Mouse (Mus musculus) adipocyte (in vitro differentiated cells): ENCODE measurements around the gene A230050P20Rik.
A peak's percentile ranks its signal among the peaks of the same experiment; 100 is the strongest.

Source experiments
- DNase-seq: peaks from one replicate; pipeline ENCODE4 v3.0.0-alpha.2; 2016; ENCODE audit warnings: low spot score

A230050P20Rik gene

DNA sequence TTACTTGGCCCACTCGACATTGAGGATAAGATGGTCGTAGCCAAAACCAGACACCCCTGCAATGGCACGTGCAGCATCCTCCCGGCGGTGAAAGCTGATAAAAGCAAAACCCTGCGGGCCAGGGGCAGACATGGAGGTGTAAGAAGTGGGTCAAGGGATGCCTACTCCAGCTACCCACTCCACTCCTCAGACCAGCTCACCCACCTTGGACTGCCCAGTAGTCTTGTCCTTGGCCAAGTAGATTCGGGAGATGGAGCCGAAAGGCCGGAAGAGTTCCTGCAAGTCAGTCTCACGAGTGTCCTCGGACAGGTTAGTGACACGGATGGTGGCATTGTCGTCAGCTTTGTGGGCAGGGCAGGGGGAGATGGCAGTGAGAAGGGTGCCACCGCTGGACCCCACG lies 26.2 kb downstream of the A230050P20Rik start:
- no peak for DNase-seq

- DNase-seq, result no peak
Observed at GRCm38 (mm10) chr9:20895382-20895781, 26.9 kb downstream of the A230050P20Rik start.

- no peak for DNase-seq
Observed at GRCm38 (mm10) chr9:20897736-20898510, 29.5 kb downstream of the A230050P20Rik start.

DNA sequence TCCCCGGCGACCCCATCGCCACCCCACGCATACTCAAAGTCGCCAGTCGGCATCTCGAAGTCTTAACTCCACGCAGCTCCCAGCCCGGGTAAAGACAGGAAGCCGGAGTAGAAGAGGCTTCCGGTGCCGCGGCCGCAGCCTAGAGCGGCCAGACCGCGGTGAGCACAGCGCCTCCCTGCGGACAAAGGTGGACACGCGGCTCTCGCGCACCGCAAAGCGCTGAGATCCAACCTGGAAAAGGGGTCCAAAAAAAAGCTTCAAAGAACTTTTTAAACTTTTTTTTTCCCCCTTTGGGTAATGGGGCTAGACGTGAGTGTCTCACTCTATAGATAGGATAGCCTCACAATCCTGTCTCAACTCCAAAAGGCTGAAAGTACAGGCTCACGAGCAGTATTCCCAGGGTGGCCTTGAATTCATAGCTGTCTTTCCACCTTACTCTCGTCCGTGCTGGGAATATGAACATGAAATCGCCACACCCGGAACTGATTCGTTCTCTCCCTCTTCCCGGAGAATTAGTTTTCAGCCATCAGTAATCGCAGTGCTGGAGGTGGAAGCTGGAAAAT lies 30.1 kb downstream of the A230050P20Rik start, which contains the start of gene Eif3g:
TSS of gene Eif3g (minus strand) at position 113 of the 563 bp plus-strand sequence.
- DNase-seq, result peak; percentile 83

GRCm38 (mm10) chr9:20901466-20902173 lies 33.2 kb downstream of the A230050P20Rik start:
- DNase-seq, result peak; percentile 69

DNA sequence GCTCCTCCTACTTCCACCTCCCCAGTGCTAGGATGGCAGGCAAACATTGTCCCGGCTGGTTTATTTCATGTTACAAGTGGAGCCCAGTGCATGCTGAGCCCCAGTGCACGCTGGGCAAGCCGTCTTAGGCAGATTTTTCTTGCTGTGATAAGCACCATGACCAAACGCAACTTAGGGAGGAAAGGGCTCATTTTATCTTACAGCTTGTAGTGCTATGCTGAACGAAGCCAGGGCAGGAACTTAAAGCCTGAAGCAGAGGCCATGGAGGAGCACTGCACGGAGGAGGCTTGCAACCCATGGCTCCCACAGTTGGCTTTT lies 33.7 kb downstream of the A230050P20Rik start:
- DNase-seq, result no peak

- DNase-seq, result no peak
Observed at GRCm38 (mm10) chr9:20909948-20910347, 41.5 kb downstream of the A230050P20Rik start.

DNA sequence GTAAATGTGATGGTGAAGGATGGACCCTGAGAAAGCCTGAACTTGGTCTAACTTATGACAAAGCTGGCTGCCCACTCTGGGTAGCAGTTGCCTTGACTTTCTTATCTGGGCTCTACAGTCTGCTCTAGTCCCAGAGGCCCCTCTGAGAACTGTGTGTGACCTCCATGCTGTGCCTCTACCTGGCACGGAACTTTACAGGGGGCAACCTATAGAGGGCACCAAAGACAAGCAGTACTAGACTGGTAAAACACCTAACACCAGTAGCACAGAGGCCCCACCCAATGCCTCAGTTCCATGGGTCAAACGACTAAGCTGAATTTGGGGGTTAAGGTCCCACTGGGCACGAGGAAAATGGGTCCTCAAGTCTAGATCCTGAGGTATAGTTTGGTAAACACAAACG lies 47.7 kb downstream of the A230050P20Rik start:
- no peak for DNase-seq

GRCm38 (mm10) chr9:20923258-20923657 lies 54.8 kb downstream of the A230050P20Rik start:
- no peak for DNase-seq
